Mouse (Mus musculus): ENCODE measurements around the gene Tmem177.

Tmem177 gene

GRCm38 (mm10) chr1:119912953-119913814 is at the start of gene Tmem177:
TSS of gene Tmem177 (minus strand) at chr1:119913208.
- peak; percentile 98 for DNase-seq (ENCODE audit: low read depth)

GRCm38 (mm10) chr1:119959920-119960319 is 46.9 kb upstream of the Tmem177 start:
- no peak for DNase-seq (ENCODE audit: low read depth)

- DNase-seq (ENCODE audit: low read depth) = no peak
These were observed 46.5 kb upstream of the Tmem177 start for GRCm38 (mm10) chr1:119959464-119959863.

- no peak for DNase-seq (ENCODE audit: low read depth)
These were observed 44.8 kb upstream of the Tmem177 start for GRCm38 (mm10) chr1:119957716-119958222.

- DNase-seq (ENCODE audit: low read depth) = no peak
These were observed 41.7 kb upstream of the Tmem177 start for GRCm38 (mm10) chr1:119954680-119955079.

- DNase-seq (ENCODE audit: low read depth) = no peak
These were observed 40.4 kb upstream of the Tmem177 start for GRCm38 (mm10) chr1:119953456-119953855.

GRCm38 (mm10) chr1:119950086-119950485 is 37.1 kb upstream of the Tmem177 start:
- DNase-seq (ENCODE audit: low read depth) = no peak

GRCm38 (mm10) chr1:119936861-119937260 is 23.9 kb upstream of the Tmem177 start:
- DNase-seq (ENCODE audit: low read depth) = no peak

GRCm38 (mm10) chr1:119931421-119932150 is 18.6 kb upstream of the Tmem177 start:
- no peak for DNase-seq (ENCODE audit: low read depth)

- peak; percentile 80 for DNase-seq (ENCODE audit: low read depth)
These were observed 16.7 kb upstream of the Tmem177 start for GRCm38 (mm10) chr1:119929715-119930114.

- DNase-seq (ENCODE audit: low read depth) = peak; percentile 47
These were observed 6.3 kb upstream of the Tmem177 start for GRCm38 (mm10) chr1:119919299-119919698.

- DNase-seq (ENCODE audit: low read depth) = no peak
These were observed 3.9 kb upstream of the Tmem177 start for GRCm38 (mm10) chr1:119916823-119917371.

- no peak for DNase-seq (ENCODE audit: low read depth)
These were observed 5.7 kb downstream of the Tmem177 start for GRCm38 (mm10) chr1:119907206-119907748.

- DNase-seq (ENCODE audit: low read depth) = no peak
These were observed 9.8 kb downstream of the Tmem177 start for GRCm38 (mm10) chr1:119903231-119903620.

- no peak for DNase-seq (ENCODE audit: low read depth)
These were observed 10.3 kb downstream of the Tmem177 start for GRCm38 (mm10) chr1:119902551-119903230.

GRCm38 (mm10) chr1:119899195-119900123 is 13.5 kb downstream of the Tmem177 start:
- no peak for DNase-seq (ENCODE audit: low read depth)

- DNase-seq (ENCODE audit: low read depth) = peak; percentile 71
These were observed 18.1 kb downstream of the Tmem177 start for GRCm38 (mm10) chr1:119894936-119895335.

GRCm38 (mm10) chr1:119893600-119893999 is 19.4 kb downstream of the Tmem177 start:
- peak; percentile 11 for DNase-seq (ENCODE audit: low read depth)

- peak; percentile 47 for DNase-seq (ENCODE audit: low read depth)
These were observed 20.1 kb downstream of the Tmem177 start for GRCm38 (mm10) chr1:119892933-119893332.

GRCm38 (mm10) chr1:119891865-119892264 is 21.1 kb downstream of the Tmem177 start:
- DNase-seq (ENCODE audit: low read depth) = no peak

GRCm38 (mm10) chr1:119891149-119891548 is 21.9 kb downstream of the Tmem177 start:
- no peak for DNase-seq (ENCODE audit: low read depth)
